Mouse (Mus musculus): ENCODE results near the gene Pkd1l3.

Pkd1l3 gene

GRCm38 (mm10) chr8:109698477-109698876 is 84.2 kb downstream of the Pkd1l3 start:
- no peak for DNase-seq (ENCODE audit: low spot score in 2 of 2)

- no peak for DNase-seq (ENCODE audit: low spot score in 2 of 2)
These were observed 90.4 kb downstream of the Pkd1l3 start for GRCm38 (mm10) chr8:109704565-109705319.

GRCm38 (mm10) chr8:109705320-109706075 is 91.2 kb downstream of the Pkd1l3 start, which contains the start of gene Zfp821:
Gene Zfp821 (plus strand): TSS chr8:109705546.
- peak; percentile 91 to 92 for DNase-seq (ENCODE audit: low spot score in 2 of 2)

GRCm38 (mm10) chr8:109706076-109706873 is 92.0 kb downstream of the Pkd1l3 start:
- peak; percentile 17 to 18 for DNase-seq (ENCODE audit: low spot score in 2 of 2)

DNA sequence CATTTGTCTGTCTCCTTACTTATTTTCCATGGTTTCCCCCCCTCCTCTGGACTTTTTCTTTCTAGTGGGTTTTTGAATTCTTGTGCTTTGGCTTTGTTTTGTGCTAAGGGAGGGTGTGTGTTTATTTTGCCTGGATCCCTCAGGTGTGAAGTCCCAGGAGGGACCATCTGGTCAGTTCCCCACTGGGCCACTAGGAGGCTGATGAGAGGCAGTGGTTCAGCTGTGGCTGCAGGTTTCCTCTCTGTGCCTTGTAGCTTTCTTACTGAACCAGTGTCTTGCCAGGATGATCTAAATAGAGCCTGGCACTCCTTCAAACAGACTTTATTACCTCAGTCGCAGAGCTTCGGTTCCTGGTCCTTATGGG is 92.5 kb downstream of the Pkd1l3 start:
- DNase-seq (ENCODE audit: low spot score in 2 of 2), result peak; percentile 80 to 87

DNA sequence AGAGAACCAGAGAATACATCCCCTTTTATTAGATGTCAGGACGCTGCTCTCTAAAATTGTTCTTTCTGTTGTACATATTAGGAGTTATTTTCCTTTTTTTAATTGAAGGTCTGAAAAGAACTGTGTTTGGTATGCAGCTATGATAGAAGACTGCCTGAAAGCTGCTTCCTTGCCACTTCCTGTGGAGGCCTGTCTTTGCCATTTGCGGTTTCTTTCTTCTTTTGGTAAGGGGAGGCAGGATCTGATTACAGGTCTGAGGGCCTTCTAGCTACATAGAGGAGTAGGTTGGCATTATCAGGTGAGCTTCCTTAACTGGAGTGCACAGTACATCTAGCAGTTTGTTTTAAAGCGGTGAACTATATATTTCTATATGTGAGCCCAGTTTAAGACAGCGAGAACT is 93.6 kb downstream of the Pkd1l3 start:
- DNase-seq (ENCODE audit: low spot score in 2 of 2), result peak; percentile 43

GRCm38 (mm10) chr8:109712521-109712920 is 98.2 kb downstream of the Pkd1l3 start:
- DNase-seq (ENCODE audit: low spot score in 2 of 2), result no peak

DNA sequence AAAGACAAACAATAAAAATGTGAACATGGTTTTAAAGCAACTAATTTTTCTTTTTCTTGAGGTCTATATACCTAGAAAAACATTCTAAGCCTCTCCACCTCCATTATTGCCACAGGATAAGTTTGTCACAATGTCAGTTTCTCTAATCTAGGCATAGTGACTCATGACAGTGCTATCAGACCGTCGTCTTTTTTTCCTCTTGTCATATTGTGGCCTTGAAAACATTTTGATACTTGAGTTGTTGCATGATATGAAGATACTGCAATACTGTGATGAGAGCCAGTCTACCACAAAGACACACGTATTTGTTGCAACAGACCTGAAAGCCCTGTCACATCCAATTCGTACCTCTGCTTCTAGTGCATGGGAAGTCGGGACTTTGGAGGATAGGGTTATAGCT is 100.6 kb downstream of the Pkd1l3 start:
- DNase-seq (ENCODE audit: low spot score in 2 of 2), result no peak
